Comparison of ENCODE assay signal across 9 mouse cellular contexts in the genomic region with DNA sequence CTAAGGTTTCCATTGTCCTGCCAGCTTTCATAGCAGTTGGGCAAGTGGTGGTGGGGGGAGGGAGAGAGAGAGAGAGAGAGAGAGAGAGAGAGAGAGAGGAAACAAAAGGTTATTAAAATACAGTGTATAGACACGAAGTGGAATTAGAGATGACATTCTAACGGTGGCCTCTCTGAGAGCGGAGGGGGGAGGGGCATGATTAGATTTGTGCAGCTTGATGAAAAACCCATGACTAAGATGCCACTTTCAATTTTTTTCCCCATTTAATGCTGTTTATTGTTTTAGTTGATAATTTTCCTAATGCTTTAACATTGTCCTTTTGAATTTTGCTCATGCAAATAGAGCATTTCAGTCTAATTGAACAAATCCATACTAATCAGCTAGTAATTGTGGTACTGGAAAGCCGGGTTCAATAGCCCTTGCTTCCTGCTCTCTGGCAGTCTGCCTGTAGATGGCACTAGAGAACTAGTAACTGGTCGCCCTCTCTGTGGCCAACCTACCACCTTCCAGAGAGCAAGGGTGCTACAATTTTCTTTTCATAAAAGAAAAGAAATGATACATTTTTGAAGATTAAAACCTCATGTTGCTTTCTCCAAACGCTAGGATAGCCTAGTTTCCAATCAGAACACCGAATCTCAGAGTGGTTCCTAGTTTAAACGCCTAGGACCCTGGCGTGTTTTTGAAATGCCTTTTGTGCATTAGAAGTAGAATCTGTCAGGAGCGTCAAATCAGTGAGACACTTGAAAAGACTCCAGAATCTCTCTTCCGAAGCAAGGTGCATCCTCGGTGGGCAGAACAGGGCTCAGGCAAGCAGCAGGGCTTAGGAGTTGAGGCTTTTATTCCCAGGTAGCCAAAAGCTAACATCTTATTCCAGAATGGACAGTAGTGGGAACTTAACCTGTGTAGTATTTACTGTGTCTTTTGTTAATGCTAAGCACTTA. TPM values are rescaled to one million over a fixed set of nuclear protein-coding genes. Genes with fewer than 3 reads are reported as not detected.
A peak's percentile ranks its signal among the peaks of the same experiment; 100 is the strongest.
DNase-seq lines count a peak whose midpoint lies in the region; ATAC-seq and TF ChIP-seq lines count a peak whose summit lies in the region.
"Had no signal": no experiment of that assay in that cellular context is flagged by ENCODE, and none has a peak within 500 bp of the region (broad histone marks: within the 10 kb centered on the region; RNA-seq: fewer than 3 reads in every experiment).

No protein-coding gene starts in this region.

- H3K27me3 ChIP-seq in ES-Bruce4 (ENCODE audit: control insufficient read depth, insufficient read depth, low read length, poor library complexity, severe bottlenecking), result no peaks in the 10 kb centered on the region
- no peaks in the 10 kb centered on the region for H3K27me3 ChIP-seq in embryonic facial prominence, embryonic 12.5 days
- no peaks in the 10 kb centered on the region for H3K27me3 ChIP-seq in heart, embryonic 13.5 days (replicated peaks)
- no peaks in the 10 kb centered on the region for H3K27me3 ChIP-seq in neural tube, embryonic 15.5 days (replicated peaks)

- WGBS in embryonic facial prominence, embryonic 12.5 days, result 16% methylated on average over 12 of the region's 12 CpGs
- WGBS in heart, embryonic 13.5 days, result 23% methylated on average over 12 of the region's 12 CpGs
- WGBS in neural tube, embryonic 15.5 days, result 23% methylated on average over 12 of the region's 12 CpGs

- no peak overlapping the region for H3K4me3 ChIP-seq in ES-Bruce4 (ENCODE audit: low read depth, low read length)
- H3K4me3 ChIP-seq in embryonic facial prominence, embryonic 12.5 days, result no peak overlapping the region
- H3K4me3 ChIP-seq in heart, embryonic 13.5 days, result no peak overlapping the region
- H3K4me3 ChIP-seq in neural tube, embryonic 15.5 days (replicated peaks), result no peak overlapping the region

- no peak for TF ChIP-seq EP300 in ES-Bruce4 (IDR thresholded peaks at IDR 0.05; ENCODE audit: insufficient read depth, low read depth, low read length)

- no peaks in the 10 kb centered on the region for H3K9me3 ChIP-seq in ES-Bruce4 (replicated peaks; ENCODE audit: control insufficient read depth, insufficient read depth, low read length, poor library complexity, severe bottlenecking)
- no peaks in the 10 kb centered on the region for H3K9me3 ChIP-seq in embryonic facial prominence, embryonic 12.5 days
- H3K9me3 ChIP-seq in heart, embryonic 13.5 days, result no peaks in the 10 kb centered on the region
- no peaks in the 10 kb centered on the region for H3K9me3 ChIP-seq in neural tube, embryonic 15.5 days (replicated peaks)

- DNase-seq in adrenal gland, postnatal 4 days (ENCODE audit: low spot score in 2 of 2), result peak; percentile 18 to 21
- peak; percentile 84 for DNase-seq in kidney, postnatal 10 days
- DNase-seq in lung, adult 18-20 months, result peak; percentile 45 to 66
- peak; percentile 23 for DNase-seq in urinary bladder, postnatal 10 days (ENCODE audit: low spot score)

- H3K9ac ChIP-seq in ES-Bruce4 (ENCODE audit: low read depth, poor library complexity, severe bottlenecking), result no peak overlapping the region
- no peak overlapping the region for H3K9ac ChIP-seq in embryonic facial prominence, embryonic 12.5 days
- H3K9ac ChIP-seq in heart, embryonic 13.5 days, result no peak overlapping the region
- H3K9ac ChIP-seq in neural tube, embryonic 15.5 days (replicated peaks), result no peak overlapping the region

- 0 out of 2 replicates have a peak overlapping the region, but pooled peaks have one; percentile 2 for H3K4me2 ChIP-seq in embryonic facial prominence, embryonic 12.5 days (replicated peaks)
- peak overlapping the region; percentile 35; the same call in 1 of the 2 replicates for H3K4me2 ChIP-seq in heart, embryonic 13.5 days
- H3K4me2 ChIP-seq in neural tube, embryonic 15.5 days, result no peak overlapping the region

- ATAC-seq in embryonic facial prominence, embryonic 12.5 days (ENCODE audit: insufficient number of reproducible peaks, insufficient read depth, low FRiP score, low TSS enrichment), result 0 out of 2 replicates have a peak, but pooled peaks have one; percentile 41
- no peak for ATAC-seq in heart, embryonic 13.5 days (ENCODE audit: extremely low read depth, insufficient number of reproducible peaks, low FRiP score, low TSS enrichment)
- ATAC-seq in neural tube, embryonic 15.5 days (ENCODE audit: low FRiP score), result peak; percentile 75

- H3K36me3 ChIP-seq in ES-Bruce4 (ENCODE audit: control insufficient read depth, insufficient read depth, low read length, poor library complexity, severe bottlenecking), result no peaks in the 10 kb centered on the region
- H3K36me3 ChIP-seq in embryonic facial prominence, embryonic 12.5 days, result no peaks in the 10 kb centered on the region
- no peaks in the 10 kb centered on the region for H3K36me3 ChIP-seq in heart, embryonic 13.5 days
- H3K36me3 ChIP-seq in neural tube, embryonic 15.5 days, result peaks cover 4% of the 10 kb centered on the region; the same call in 1 of the 2 replicates

- H3K27ac ChIP-seq in ES-Bruce4 (ENCODE audit: insufficient read depth, low read length), result no peak overlapping the region
- H3K27ac ChIP-seq in embryonic facial prominence, embryonic 12.5 days, result peak overlapping the region; percentile 50; the same call in 1 of the 2 replicates
- H3K27ac ChIP-seq in heart, embryonic 13.5 days (replicated peaks), result no peak overlapping the region
- H3K27ac ChIP-seq in neural tube, embryonic 15.5 days (replicated peaks), result peak overlapping the region; percentile 60

- H3K4me1 ChIP-seq in ES-Bruce4 (ENCODE audit: control insufficient read depth, insufficient read depth, low read length), result no peaks in the 10 kb centered on the region
- H3K4me1 ChIP-seq in embryonic facial prominence, embryonic 12.5 days, result peaks cover 53% of the 10 kb centered on the region
- H3K4me1 ChIP-seq in heart, embryonic 13.5 days, result no peaks in the 10 kb centered on the region
- peaks cover 50% of the 10 kb centered on the region for H3K4me1 ChIP-seq in neural tube, embryonic 15.5 days

- peak; percentile 69 for TF ChIP-seq CTCF in ES-Bruce4 (IDR thresholded peaks at IDR 0.05; ENCODE audit: low read depth, low read length)

- no peak for TF ChIP-seq POLR2A in ES-Bruce4 (IDR thresholded peaks at IDR 0.05; ENCODE audit: insufficient read depth, low read length)

RNA-seq across cellular contexts. Expression of a gene that starts 48.5 kb away (rescaled TPM):
- polyA plus RNA-seq in ES-Bruce4 (2011; ENCODE audit: insufficient read depth, insufficient read length, low read depth, missing spikeins), result not detected in 2 replicates
- total RNA-seq in adrenal gland, postnatal 4 days (2021), result not detected
- not detected in 2 replicates for polyA plus RNA-seq in embryonic facial prominence, embryonic 12.5 days (2016; fragmentation: Nextera tagmentation; extraction: Ambion mirVana)
- polyA plus RNA-seq in heart, embryonic 13.5 days (2015; fragmentation: Nextera tagmentation; extraction: Ambion mirVana), result not detected in 2 replicates
- polyA plus RNA-seq in neural tube, embryonic 15.5 days (2015; fragmentation: Nextera tagmentation; extraction: Ambion mirVana), result not detected in 2 replicates
- total RNA-seq: gastrocnemius, postnatal 36 days had no signal

Comparison
In these comparisons a context has a peak if more than half of its experiments do, and no peak if none do; other contexts are left out.
1. H3K27ac ChIP-seq: peak in embryonic facial prominence, embryonic 12.5 days (single experiment) and neural tube, embryonic 15.5 days (single experiment); none in ES-Bruce4 (single experiment) and heart, embryonic 13.5 days (single experiment).
2. DNase-seq: peak in every context shown above with its lines; median percentile 84 in kidney, postnatal 10 days; 56 in lung, adult 18-20 months; 23 in urinary bladder, postnatal 10 days; 20 in adrenal gland, postnatal 4 days.